Mouse (Mus musculus): ENCODE measurements around the gene Arid1b. TPM values are rescaled to one million over a fixed set of nuclear protein-coding genes. Genes with fewer than 3 reads are reported as not detected.

Arid1b gene
- polyA plus RNA-seq, 1 experiment from 2014 or later, result 14.8 TPM

GRCm38 (mm10) chr17:5097046-5097445 lies 102.9 kb downstream of the Arid1b start:
- H3K4me3 ChIP-seq (replicated peaks), result no peak overlapping the region
- H3K27ac ChIP-seq, result no peak overlapping the region
- no peak for ATAC-seq
- H3K27me3 ChIP-seq, result no peaks in the 10 kb centered on the region
- no peak overlapping the region for H3K9ac ChIP-seq (replicated peaks)
- H3K9me3 ChIP-seq, result no peaks in the 10 kb centered on the region
- H3K4me1 ChIP-seq (replicated peaks), result peaks cover 52% of the 10 kb centered on the region
- WGBS, result 90% methylated on average over 4 of the region's 4 CpGs
- peaks cover 3% of the 10 kb centered on the region; the same call in 1 of the 2 replicates for H3K36me3 ChIP-seq
- no peak overlapping the region for H3K4me2 ChIP-seq (replicated peaks)

GRCm38 (mm10) chr17:5097545-5098475 lies 103.7 kb downstream of the Arid1b start:
- Histone ChIP-seq H3K4me3 (replicated peaks) (no peak overlapping the region), H3K4me1 (replicated peaks) (peaks cover 59% of the 10 kb centered on the region), H3K36me3 (peaks cover 3% of the 10 kb centered on the region; the same call in 1 of the 2 replicates), H3K9me3 (no peaks in the 10 kb centered on the region), H3K4me2 (replicated peaks) (no peak overlapping the region), H3K27ac (no peak overlapping the region), H3K27me3 (no peaks in the 10 kb centered on the region), H3K9ac (replicated peaks) (no peak overlapping the region)
- 76% methylated on average over 21 of the region's 21 CpGs for WGBS
- no peak; the same call in 1 of the 2 replicates for ATAC-seq

- H3K27me3 ChIP-seq, result no peaks in the 10 kb centered on the region
- 91% methylated on average over 7 of the region's 7 CpGs for WGBS
- no peaks in the 10 kb centered on the region for H3K9me3 ChIP-seq
Measured at GRCm38 (mm10) chr17:5098727-5099126, 104.6 kb downstream of the Arid1b start.

GRCm38 (mm10) chr17:5099238-5099637 lies 105.1 kb downstream of the Arid1b start:
- Histone ChIP-seq H3K4me1 (replicated peaks) (peaks cover 64% of the 10 kb centered on the region), H3K27me3 (no peaks in the 10 kb centered on the region), H3K9me3 (no peaks in the 10 kb centered on the region), H3K4me3 (replicated peaks) (no peak overlapping the region), H3K9ac (replicated peaks) (no peak overlapping the region), H3K36me3 (peaks cover 3% of the 10 kb centered on the region; the same call in 1 of the 2 replicates), H3K27ac (no peak overlapping the region), H3K4me2 (replicated peaks) (no peak overlapping the region)
- ATAC-seq, result no peak
- 87% methylated on average over 4 of the region's 4 CpGs for WGBS

More at GRCm38 (mm10) chr17:5098727-5099126, 104.6 kb downstream of the Arid1b start:
- Histone ChIP-seq H3K9ac (replicated peaks) (no peak overlapping the region), H3K4me1 (replicated peaks) (peaks cover 60% of the 10 kb centered on the region), H3K4me3 (replicated peaks) (no peak overlapping the region), H3K27ac (no peak overlapping the region), H3K36me3 (peaks cover 3% of the 10 kb centered on the region; the same call in 1 of the 2 replicates), H3K4me2 (replicated peaks) (no peak overlapping the region)
- ATAC-seq, result no peak

- Histone ChIP-seq H3K27ac (peak overlapping the region; percentile 45), H3K9me3 (no peaks in the 10 kb centered on the region), H3K4me3 (replicated peaks) (no peak overlapping the region), H3K9ac (replicated peaks) (no peak overlapping the region), H3K36me3 (peaks cover 3% of the 10 kb centered on the region; the same call in 1 of the 2 replicates), H3K4me2 (replicated peaks) (no peak overlapping the region), H3K4me1 (replicated peaks) (peaks cover 67% of the 10 kb centered on the region), H3K27me3 (no peaks in the 10 kb centered on the region)
- ATAC-seq, result no peak
- 58% methylated on average over 8 of the region's 8 CpGs for WGBS
Measured at GRCm38 (mm10) chr17:5101157-5101556, 107.0 kb downstream of the Arid1b start.

GRCm38 (mm10) chr17:5101887-5102286 lies 107.8 kb downstream of the Arid1b start:
- ATAC-seq, result no peak
- H3K4me3 ChIP-seq (replicated peaks), result no peak overlapping the region
- no peaks in the 10 kb centered on the region for H3K27me3 ChIP-seq
- no peak overlapping the region for H3K4me2 ChIP-seq (replicated peaks)
- H3K9ac ChIP-seq (replicated peaks), result no peak overlapping the region
- peak overlapping the region; percentile 26; the same call in 1 of the 2 replicates for H3K27ac ChIP-seq
- peaks cover 3% of the 10 kb centered on the region; the same call in 1 of the 2 replicates for H3K36me3 ChIP-seq
- 28% methylated on average over 2 of the region's 2 CpGs for WGBS
- no peaks in the 10 kb centered on the region for H3K9me3 ChIP-seq
- peaks cover 68% of the 10 kb centered on the region for H3K4me1 ChIP-seq (replicated peaks)

GRCm38 (mm10) chr17:5105746-5106145 lies 111.6 kb downstream of the Arid1b start:
- no peaks in the 10 kb centered on the region for H3K9me3 ChIP-seq
- H3K4me2 ChIP-seq (replicated peaks), result no peak overlapping the region
- no peak; the same call in 1 of the 2 replicates for ATAC-seq
- peak overlapping the region; percentile 62; the same call in 1 of the 2 replicates for H3K27ac ChIP-seq
- H3K27me3 ChIP-seq, result no peaks in the 10 kb centered on the region
- WGBS, result 31% methylated on average over 6 of the region's 6 CpGs
- no peaks in the 10 kb centered on the region for H3K36me3 ChIP-seq
- no peak overlapping the region for H3K9ac ChIP-seq (replicated peaks)
- no peak overlapping the region for H3K4me3 ChIP-seq (replicated peaks)
- peaks cover 71% of the 10 kb centered on the region for H3K4me1 ChIP-seq (replicated peaks)

GRCm38 (mm10) chr17:5106263-5107195 lies 112.4 kb downstream of the Arid1b start:
- no peak overlapping the region for H3K4me2 ChIP-seq (replicated peaks)
- no peak overlapping the region for H3K9ac ChIP-seq (replicated peaks)
- H3K36me3 ChIP-seq, result no peaks in the 10 kb centered on the region
- H3K27me3 ChIP-seq, result no peaks in the 10 kb centered on the region
- no peaks in the 10 kb centered on the region for H3K9me3 ChIP-seq
- peak overlapping the region; percentile 62 for H3K27ac ChIP-seq
- peaks cover 63% of the 10 kb centered on the region for H3K4me1 ChIP-seq (replicated peaks)
- H3K4me3 ChIP-seq (replicated peaks), result no peak overlapping the region
- 74% methylated on average over 11 of the region's 11 CpGs for WGBS
- no peak for ATAC-seq

- 85% methylated on average over 4 of the region's 4 CpGs for WGBS
- no peaks in the 10 kb centered on the region for H3K27me3 ChIP-seq
- ATAC-seq, result no peak
Measured at GRCm38 (mm10) chr17:5107501-5107900, 113.4 kb downstream of the Arid1b start.

GRCm38 (mm10) chr17:5108022-5108421 lies 113.9 kb downstream of the Arid1b start:
- Histone ChIP-seq H3K27ac (0 out of 2 replicates have a peak overlapping the region, but pooled peaks have one; percentile 21), H3K27me3 (no peaks in the 10 kb centered on the region), H3K4me3 (replicated peaks) (no peak overlapping the region), H3K9me3 (no peaks in the 10 kb centered on the region), H3K4me2 (replicated peaks) (no peak overlapping the region), H3K36me3 (no peaks in the 10 kb centered on the region), H3K4me1 (replicated peaks) (peaks cover 50% of the 10 kb centered on the region), H3K9ac (replicated peaks) (no peak overlapping the region)
- no peak for ATAC-seq
- WGBS, result 68% methylated on average over 1 of the region's 1 CpGs

More at GRCm38 (mm10) chr17:5107501-5107900, 113.4 kb downstream of the Arid1b start:
- Histone ChIP-seq H3K36me3 (no peaks in the 10 kb centered on the region), H3K9me3 (no peaks in the 10 kb centered on the region), H3K27ac (0 out of 2 replicates have a peak overlapping the region, but pooled peaks have one; percentile 5), H3K9ac (replicated peaks) (no peak overlapping the region), H3K4me2 (replicated peaks) (no peak overlapping the region), H3K4me1 (replicated peaks) (peaks cover 54% of the 10 kb centered on the region), H3K4me3 (replicated peaks) (no peak overlapping the region)

- no peak overlapping the region for H3K4me3 ChIP-seq (replicated peaks)
- no peak overlapping the region for H3K27ac ChIP-seq
- no peak for ATAC-seq
- 84% methylated on average over 2 of the region's 2 CpGs for WGBS
- no peaks in the 10 kb centered on the region for H3K27me3 ChIP-seq
- peaks cover 50% of the 10 kb centered on the region for H3K4me1 ChIP-seq (replicated peaks)
- H3K9me3 ChIP-seq, result no peaks in the 10 kb centered on the region
- H3K36me3 ChIP-seq, result no peaks in the 10 kb centered on the region
- H3K9ac ChIP-seq (replicated peaks), result no peak overlapping the region
- no peak overlapping the region for H3K4me2 ChIP-seq (replicated peaks)
Measured at GRCm38 (mm10) chr17:5108546-5109142, 114.5 kb downstream of the Arid1b start.

All from midbrain, embryonic 13.5 days (tissue).